Mouse (Mus musculus) cortical plate, adult 2 months (tissue): ENCODE measurements around the gene Gm5622. TPM values are rescaled to one million over a fixed set of nuclear protein-coding genes. Genes with fewer than 3 reads are reported as not detected.
"Not testable (repeated sequence)": the region's sequence is repeated elsewhere in the genome, so short reads cannot be mapped to it uniquely, and the experiment has no call there.

ENCODE experiments used
- H3K27ac ChIP-seq: fragments of 200-500 bp; 2 replicates; pipeline ENCODE4 v1.5.1; 2012; ENCODE audit warnings: low read length, control low read depth, inconsistent platforms; ENCODE audit not compliant: insufficient read depth
- H3K4me1 ChIP-seq: fragments of 200-500 bp; 2 replicates; pipeline ENCODE4 v1.6.1; 2011; ENCODE audit warnings: low read length; ENCODE audit not compliant: control insufficient read depth, insufficient read depth
- H3K4me3 ChIP-seq: fragments of 200-500 bp; 2 replicates; pipeline ENCODE4 v1.5.1; 2011; ENCODE audit warnings: mild to moderate bottlenecking, low read length, control low read depth; ENCODE audit not compliant: insufficient read depth
- CTCF ChIP-seq: fragments of 200-500 bp; IDR thresholded peaks from 2 replicates; pipeline ENCODE4 v1.5.1; 2011; ENCODE audit warnings: mild to moderate bottlenecking, control low read depth, low read length; ENCODE audit not compliant: insufficient read depth; ENCODE audit errors: extremely low read depth
- POLR2A ChIP-seq: fragments of 200-500 bp; IDR thresholded peaks from 2 replicates; pipeline ENCODE4 v1.6.1; 2011; ENCODE audit warnings: mild to moderate bottlenecking, low read length, control low read depth; ENCODE audit not compliant: insufficient read depth; ENCODE audit errors: extremely low read depth
- polyA plus RNA-seq: library from polyadenylated mRNA; depleted of rRNA; stranded (reverse); fragments of >200 nt; gene quantifications from 2 replicates; pipeline ENCODE4 v1.2.3, GENCODE M21; 2012; rRNA removed

Gm5622 gene
- not detected in 2 replicates for polyA plus RNA-seq

- H3K4me3 ChIP-seq: no peak within 1 kb of the TSS
- no peak within 1 kb of the TSS for H3K27ac ChIP-seq
- TF ChIP-seq POLR2A (no peak), CTCF (no peak)
- no peaks in the 10 kb centered on the region for H3K4me1 ChIP-seq
Observed at GRCm38 (mm10) chr14:51552490-51552889, at the start of gene Gm5622. TSS of gene Gm5622 (plus strand) at chr14:51552790.

- H3K4me1 ChIP-seq: no peaks in the 10 kb centered on the region
- no peak overlapping the region for H3K27ac ChIP-seq
- TF ChIP-seq CTCF: no peak
- TF ChIP-seq POLR2A: no peak
- H3K4me3 ChIP-seq: no peak overlapping the region
Observed at GRCm38 (mm10) chr14:51507416-51507815, 45.2 kb upstream of the Gm5622 start.

- H3K4me1 ChIP-seq, H3K27ac ChIP-seq: not testable (repeated sequence)
Observed at GRCm38 (mm10) chr14:51573963-51574362, 21.4 kb downstream of the Gm5622 start, which contains the start of gene Gm17175. TSS of gene Gm17175 (minus strand) at chr14:51574063.

GRCm38 (mm10) chr14:51592039-51592438 lies 39.4 kb downstream of the Gm5622 start, which contains the start of gene Gm17174:
TSS of gene Gm17174 (minus strand) at chr14:51592139.
- not testable (repeated sequence) for H3K4me3 ChIP-seq, H3K4me1 ChIP-seq, H3K27ac ChIP-seq

More at GRCm38 (mm10) chr14:51573963-51574362, 21.4 kb downstream of the Gm5622 start, which contains the start of gene Gm17175:
- not testable (repeated sequence) for H3K4me3 ChIP-seq

GRCm38 (mm10) chr14:51611210-51611609 lies 58.6 kb downstream of the Gm5622 start, which contains the start of gene Gm17078:
TSS of gene Gm17078 (minus strand) at chr14:51611310.
- Histone ChIP-seq H3K27ac (no peak within 1 kb of the TSS), H3K4me3 (no peak within 1 kb of the TSS), H3K4me1 (no peaks in the 10 kb centered on the region)
- TF ChIP-seq CTCF (no peak), POLR2A (no peak)

- not testable (repeated sequence) for H3K27ac ChIP-seq, H3K4me3 ChIP-seq, H3K4me1 ChIP-seq
Observed at GRCm38 (mm10) chr14:51632426-51632825, 79.8 kb downstream of the Gm5622 start.

GRCm38 (mm10) chr14:51635566-51635965 lies 83.0 kb downstream of the Gm5622 start, which contains the start of gene Gm4181:
TSS of gene Gm4181 (minus strand) at chr14:51635666.
- H3K4me3 ChIP-seq, H3K27ac ChIP-seq, H3K4me1 ChIP-seq: not testable (repeated sequence)

- Histone ChIP-seq H3K27ac (no peak overlapping the region), H3K4me3 (no peak overlapping the region), H3K4me1 (no peaks in the 10 kb centered on the region)
- TF ChIP-seq POLR2A (no peak), CTCF (no peak)
Observed at GRCm38 (mm10) chr14:51677269-51677668, 124.7 kb downstream of the Gm5622 start.

- H3K4me3 ChIP-seq, H3K27ac ChIP-seq, H3K4me1 ChIP-seq: not testable (repeated sequence)
Observed at GRCm38 (mm10) chr14:51695368-51695767, 142.8 kb downstream of the Gm5622 start, which contains the start of gene Gm17079. TSS of gene Gm17079 (minus strand) at chr14:51695468.

Other genes starting within 250 kb of the Gm5622 start
- gene Gm7247, start 191.0 kb upstream of the Gm5622 start, polyA plus RNA-seq: not detected in 2 replicates
- not detected in 2 replicates for gene Vmn2r88, start 142.0 kb upstream of the Gm5622 start, polyA plus RNA-seq
- gene Vmn2r89, start 100.9 kb upstream of the Gm5622 start, polyA plus RNA-seq: not detected in 2 replicates
- gene Gm17175, start 21.3 kb downstream of the Gm5622 start, polyA plus RNA-seq: not detected in 2 replicates
- not detected in 2 replicates for gene Gm17174, start 39.3 kb downstream of the Gm5622 start, polyA plus RNA-seq
- not detected in 2 replicates for gene Gm17078, start 58.5 kb downstream of the Gm5622 start, polyA plus RNA-seq
- not detected in 2 replicates for gene Gm4181, start 82.9 kb downstream of the Gm5622 start, polyA plus RNA-seq
- gene Gm17079, start 142.7 kb downstream of the Gm5622 start, polyA plus RNA-seq: not detected in 2 replicates
- gene Gm5800, start 164.4 kb downstream of the Gm5622 start, polyA plus RNA-seq: not detected in 2 replicates
- not detected in 2 replicates for gene Ang4, start 220.8 kb downstream of the Gm5622 start, polyA plus RNA-seq
- not detected in 2 replicates for gene AY358078, start 247.3 kb downstream of the Gm5622 start, polyA plus RNA-seq